Mouse (Mus musculus) kidney, adult 18-20 months (tissue): Measurements from ENCODE around the gene Zic2.
"Not testable (repeated sequence)": the region's sequence is repeated elsewhere in the genome, so short reads cannot be mapped to it uniquely, and the experiment has no call there.

Experiments used
- DNase-seq: peaks from one replicate; pipeline ENCODE4 v3.0.0; 2021

The Zic2 gene

GRCm38 (mm10) chr14:122474891-122475556, at the start of gene Zic2:
TSS of gene Zic2 (plus strand) at chr14:122475435.
- peak; percentile 40 for DNase-seq

- no peak for DNase-seq
Measured at GRCm38 (mm10) chr14:122426529-122427203, 48.6 kb upstream of the Zic2 start.

DNA sequence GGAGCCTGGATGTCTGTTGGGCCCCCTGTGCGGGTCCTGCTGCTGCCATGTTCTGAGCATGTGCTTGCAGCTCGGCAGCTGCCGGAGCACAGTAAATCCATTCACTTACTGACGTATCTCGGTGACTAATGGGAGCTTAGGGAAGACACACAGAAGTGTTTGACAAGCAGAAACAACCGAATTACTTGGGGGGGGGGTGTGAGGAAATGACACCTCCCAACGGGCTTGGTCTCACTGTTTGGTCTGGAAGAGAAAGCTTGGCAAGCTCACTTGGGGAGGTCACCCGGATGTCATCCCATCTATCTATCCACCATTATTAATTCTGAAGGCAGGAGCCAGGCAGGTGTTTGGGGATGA, 48.1 kb upstream of the Zic2 start:
- DNase-seq, result no peak

DNA sequence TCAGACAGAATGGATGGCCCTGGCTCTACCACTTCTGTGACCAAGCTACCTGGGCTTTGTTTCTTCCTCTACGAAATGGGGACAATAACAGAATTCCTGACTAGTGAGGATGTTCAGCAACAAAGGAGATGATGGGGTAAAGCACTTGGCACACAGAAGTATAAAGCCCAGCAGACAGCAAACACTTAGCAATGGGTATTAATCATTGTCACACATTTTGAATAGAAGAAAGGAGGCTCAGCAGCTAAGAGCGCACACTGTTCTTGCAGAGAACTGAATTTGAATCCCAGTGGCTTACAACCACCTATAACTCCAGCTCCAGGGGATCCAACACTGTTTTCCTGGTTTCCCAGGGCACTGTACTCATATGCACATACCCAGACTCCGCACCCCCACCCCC, 47.6 kb upstream of the Zic2 start:
- DNase-seq, result no peak

DNA sequence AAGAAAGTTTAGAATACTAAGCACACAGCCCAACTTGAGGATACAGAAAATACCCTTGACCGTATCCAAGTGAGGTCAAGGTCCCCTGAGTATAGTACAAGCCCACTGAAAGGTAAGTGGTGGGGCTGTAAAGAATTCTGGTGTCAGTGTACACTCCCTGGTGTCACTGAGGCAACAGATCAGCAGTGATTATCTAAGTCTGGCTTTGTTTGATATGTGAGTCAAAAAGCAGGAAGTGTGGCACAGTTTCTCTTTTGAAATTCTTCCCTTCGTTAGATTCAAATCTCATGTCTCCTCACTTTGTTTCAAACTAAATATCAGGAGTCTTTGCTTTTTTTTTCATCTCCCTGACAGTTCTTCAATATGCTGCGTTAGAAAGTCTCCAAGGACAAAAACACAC, 42.7 kb upstream of the Zic2 start:
- no peak for DNase-seq

DNA sequence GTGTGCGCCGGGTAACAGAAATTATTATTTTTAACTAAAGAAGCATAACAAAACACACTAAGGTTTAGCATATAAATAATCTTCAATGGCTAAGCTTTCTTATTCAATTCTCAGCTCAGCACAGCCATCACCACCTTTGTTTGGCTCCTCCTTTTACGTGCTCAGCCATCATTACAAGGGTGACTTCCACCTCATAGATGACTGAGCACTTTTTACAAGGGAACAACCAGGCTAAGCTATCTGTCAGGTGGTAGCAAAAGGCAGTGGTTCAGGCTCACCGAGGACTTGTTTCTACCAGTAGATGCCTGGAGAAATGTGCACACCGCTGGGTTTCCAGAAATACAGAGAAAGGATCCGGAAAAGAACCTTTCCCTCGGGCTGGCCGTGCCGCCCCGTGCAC, 41.2 kb upstream of the Zic2 start:
- DNase-seq, result no peak

- no peak for DNase-seq
Measured at GRCm38 (mm10) chr14:122436850-122437249, 38.4 kb upstream of the Zic2 start.

DNA sequence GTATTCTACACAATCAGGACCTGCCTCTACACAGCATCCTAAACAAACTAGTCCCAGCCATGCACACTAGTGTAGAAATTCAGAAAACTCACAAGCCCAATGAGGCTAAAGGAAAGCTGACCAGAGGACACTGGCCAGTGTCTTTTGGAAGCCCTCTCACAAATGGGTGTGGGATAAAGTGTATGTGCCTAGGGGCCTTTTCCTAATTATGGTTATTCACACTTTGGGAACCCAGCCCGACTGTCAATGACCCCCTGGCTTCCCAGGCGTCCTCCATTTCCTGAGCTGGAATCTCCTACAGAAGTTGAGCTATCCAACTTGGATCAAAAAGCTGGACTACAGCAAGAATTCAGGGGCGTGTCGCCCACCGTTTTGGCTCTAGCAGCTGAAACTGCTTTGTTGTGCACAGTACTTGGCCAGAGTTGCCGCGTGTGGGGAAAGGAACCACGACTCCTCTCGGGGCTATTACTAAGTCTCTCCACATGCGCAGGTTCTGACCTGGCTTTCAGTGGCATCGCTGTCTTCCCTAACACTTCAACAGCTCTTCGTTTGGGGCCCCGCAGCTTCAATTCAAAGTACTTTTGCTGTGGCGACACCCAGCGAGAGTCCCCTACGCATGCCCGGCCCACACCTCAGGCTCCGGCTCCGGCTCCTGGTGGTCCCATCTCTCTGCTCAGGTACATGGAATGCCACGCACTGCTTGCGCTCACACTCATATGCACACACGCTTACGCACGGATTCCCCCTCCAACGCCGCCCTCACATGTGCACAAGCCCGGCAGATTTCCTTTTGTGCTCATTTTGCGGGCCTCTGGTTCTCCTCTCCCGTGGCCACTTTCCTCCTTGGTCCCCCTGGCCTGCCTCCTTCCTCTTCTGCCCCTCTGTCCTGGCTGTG, 25.4 kb upstream of the Zic2 start:
- DNase-seq, result no peak

GRCm38 (mm10) chr14:122450496-122451382, 24.5 kb upstream of the Zic2 start, which contains the start of gene Gm5089:
TSS of gene Gm5089 (minus strand) at chr14:122451115.
- peak; percentile 72 for DNase-seq

DNA sequence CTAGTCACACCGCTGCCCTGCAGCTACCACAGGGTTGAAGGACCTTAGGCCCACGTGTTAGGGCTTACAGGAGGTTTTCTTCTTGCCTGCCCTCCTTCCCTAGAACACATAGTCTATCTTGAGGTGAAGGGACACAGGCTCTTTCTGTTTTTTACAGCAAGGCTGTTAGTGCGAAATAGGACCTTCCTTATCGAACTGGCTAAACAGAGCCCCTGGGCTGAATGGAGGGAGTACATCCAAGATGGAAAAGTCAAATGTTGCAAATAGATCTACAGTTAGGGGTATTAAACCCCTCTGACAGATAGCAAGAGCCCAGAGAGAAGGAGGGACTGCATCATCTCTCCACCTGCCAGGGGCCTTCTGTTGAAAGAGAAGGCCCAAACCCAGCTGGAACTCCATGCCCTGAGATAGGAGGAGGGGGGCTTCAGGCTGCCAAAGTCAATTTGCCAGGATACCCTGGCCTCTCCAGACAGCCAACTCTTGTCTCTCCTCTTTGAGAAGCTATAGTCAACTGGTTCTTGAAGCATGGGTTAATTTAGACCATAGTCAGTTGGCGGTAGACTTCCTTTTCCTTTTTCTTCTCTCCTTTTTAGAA, 23.6 kb upstream of the Zic2 start:
- no peak for DNase-seq

- no peak for DNase-seq
Measured at GRCm38 (mm10) chr14:122452701-122453387, 22.4 kb upstream of the Zic2 start.

- DNase-seq, result peak; percentile 46
Measured at GRCm38 (mm10) chr14:122453388-122453995, 21.7 kb upstream of the Zic2 start.

GRCm38 (mm10) chr14:122453996-122454738, 21.1 kb upstream of the Zic2 start:
- DNase-seq, result no peak

- no peak for DNase-seq
Measured at GRCm38 (mm10) chr14:122454901-122455561, 20.2 kb upstream of the Zic2 start.

DNA sequence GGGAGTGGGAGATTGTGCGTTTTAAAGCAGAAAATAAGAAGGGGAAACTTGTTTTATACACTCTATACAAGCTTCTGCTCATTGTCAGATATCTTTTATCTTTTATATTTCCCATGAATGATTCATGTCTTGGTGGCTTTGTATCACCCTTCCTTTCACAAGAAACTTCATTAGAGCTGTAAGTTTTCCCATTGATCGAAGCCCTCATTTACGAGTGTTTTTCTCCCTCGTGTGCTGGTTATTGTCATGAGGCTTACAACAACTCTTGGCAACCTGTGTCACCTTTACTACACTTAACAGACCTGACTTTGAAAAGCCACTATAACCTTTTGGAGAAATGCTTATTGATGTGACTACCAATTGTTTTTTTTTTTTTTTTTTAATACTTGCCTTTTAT, 19.7 kb upstream of the Zic2 start:
- DNase-seq, result no peak

DNA sequence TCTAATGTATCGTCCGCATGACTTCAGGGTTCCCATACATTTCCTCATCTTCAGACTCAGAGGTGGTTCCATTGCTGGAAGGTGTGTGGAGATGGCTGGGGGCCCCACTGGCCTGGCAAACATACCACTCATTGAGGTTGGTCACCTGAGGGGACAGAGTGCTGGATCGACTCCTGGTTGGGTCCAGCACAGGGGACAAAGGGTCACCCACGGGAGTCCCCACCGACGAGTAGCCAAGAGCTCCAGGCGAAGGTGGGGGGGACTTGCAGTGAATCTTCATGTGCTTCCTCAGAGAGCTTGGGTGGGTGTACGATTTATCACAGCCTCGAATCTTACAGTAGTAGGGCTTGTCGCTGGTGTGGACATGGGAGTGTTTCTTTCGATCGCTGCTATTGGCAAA, 15.9 kb upstream of the Zic2 start:
- DNase-seq, result not testable (repeated sequence)

GRCm38 (mm10) chr14:122459776-122460175, 15.5 kb upstream of the Zic2 start:
- DNase-seq, result no peak

DNA sequence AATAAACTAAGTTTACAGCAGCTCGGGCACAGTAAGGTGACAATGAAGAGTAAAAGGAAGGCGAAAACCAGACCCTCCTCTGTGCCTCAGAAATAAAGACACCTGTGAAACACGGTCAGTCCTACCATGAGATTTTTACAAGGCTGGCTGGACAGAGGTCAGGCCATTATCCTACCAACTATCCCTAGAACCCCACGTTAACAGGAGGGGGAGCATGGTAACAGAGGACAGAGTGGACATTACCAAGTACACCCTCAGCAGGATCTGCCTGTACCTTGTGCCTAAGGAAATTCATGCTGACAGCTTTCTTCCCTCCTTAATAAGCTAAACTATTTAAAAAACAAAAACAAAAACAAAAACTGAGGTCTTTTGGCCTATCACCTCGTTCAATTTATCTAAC, 15.0 kb upstream of the Zic2 start:
- no peak for DNase-seq

DNA sequence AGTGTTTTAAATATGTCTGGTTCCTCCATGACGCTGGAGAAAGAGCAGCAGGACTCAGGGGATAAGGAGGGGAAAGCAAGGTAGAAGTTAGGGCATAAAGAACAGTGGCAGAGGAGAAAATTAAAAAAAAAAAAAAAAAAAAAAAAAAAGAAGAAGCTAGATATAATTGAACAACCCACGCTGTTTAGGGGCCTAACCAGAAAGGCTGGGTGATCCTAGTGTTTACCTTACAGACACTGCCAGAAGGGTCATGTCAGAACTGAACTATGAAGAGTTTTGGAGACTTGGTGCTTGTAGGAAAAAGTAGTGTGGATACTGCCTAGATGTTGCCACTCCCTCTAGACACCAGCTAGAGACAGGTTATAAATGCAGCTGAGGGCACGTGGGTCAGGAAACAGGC, 13.7 kb upstream of the Zic2 start:
- no peak for DNase-seq

DNA sequence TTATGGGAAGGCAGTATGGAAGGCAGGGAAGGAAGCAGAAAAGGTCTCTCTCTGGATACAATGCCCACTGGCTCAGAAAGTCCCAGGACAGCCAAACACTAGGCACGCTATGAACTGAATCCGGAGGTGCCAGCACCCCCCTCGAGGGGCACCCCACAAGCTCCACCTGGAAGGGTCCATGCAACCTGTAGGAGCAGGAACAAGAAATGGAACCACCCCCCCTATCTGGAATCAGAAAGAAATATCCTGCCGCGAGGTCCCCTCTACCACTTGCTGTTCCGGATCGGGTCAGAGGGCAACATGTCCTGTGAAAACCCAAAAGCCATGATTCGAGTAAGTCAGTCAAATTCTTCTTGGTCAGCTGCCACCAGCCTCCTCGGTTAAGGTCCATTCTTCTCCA, 13.3 kb upstream of the Zic2 start:
- no peak for DNase-seq
